Mouse (Mus musculus): ENCODE measurements around the gene Fgf8. TPM values are rescaled to one million over a fixed set of nuclear protein-coding genes. Genes with fewer than 3 reads are reported as not detected.

Fgf8 gene
- polyA plus RNA-seq, 1 experiment from 2014 or later = 0.73 TPM

DNA sequence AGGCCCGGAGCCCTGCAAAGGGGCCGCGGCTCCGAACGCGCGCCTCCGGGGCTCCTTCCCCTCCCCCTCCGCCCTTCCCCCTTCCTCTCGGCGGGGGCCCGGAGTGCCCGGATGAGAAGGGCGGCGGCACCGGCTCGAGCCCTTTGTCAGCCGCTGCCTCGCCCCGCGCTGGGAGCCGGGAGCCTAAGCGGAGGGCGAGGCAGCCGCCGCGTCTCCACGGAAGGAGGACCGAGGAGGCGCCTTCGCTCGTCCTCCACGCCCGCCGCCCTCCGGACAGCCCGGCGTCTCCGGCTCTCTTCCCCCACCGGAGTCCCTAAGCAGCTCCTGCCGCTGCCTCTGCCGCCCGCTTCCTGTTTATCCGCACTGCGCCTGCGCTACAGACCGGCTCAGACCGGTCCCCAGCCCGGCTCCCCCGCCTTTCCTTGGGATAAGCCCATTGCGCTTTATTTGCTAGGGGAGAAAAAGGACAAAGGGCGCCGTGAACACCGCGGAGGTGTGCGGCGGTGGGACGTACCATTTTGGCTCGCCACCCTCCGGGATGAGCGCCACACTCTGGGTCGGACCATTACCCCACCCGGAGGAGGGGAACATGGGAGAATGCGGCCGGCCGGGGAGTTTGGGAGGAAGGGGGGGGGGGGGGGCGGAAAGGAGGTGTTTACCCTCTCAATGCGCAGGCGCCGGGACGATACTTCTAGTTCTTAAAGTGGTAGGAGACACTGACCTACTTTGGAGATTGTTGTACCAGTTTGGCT, 40.6 kb upstream of the Fgf8 start, which contains the start of gene Mgea5:
Mgea5 (minus strand) TSS at position 657 of the 752 bp plus-strand sequence.
- Histone ChIP-seq H3K27me3 (ENCODE audit: control insufficient read depth, insufficient read depth, low read length) (no peaks in the 10 kb centered on the region), H3K27ac (ENCODE audit: low read depth, low read length) (peak within 1 kb of the TSS; percentile 95), H3K9me3 (replicated peaks; ENCODE audit: control insufficient read depth, low read length) (no peaks in the 10 kb centered on the region), H3K36me3 (ENCODE audit: control insufficient read depth, insufficient read depth, low read length) (peaks cover 5% of the 10 kb centered on the region), H3K4me3 (ENCODE audit: low read depth, low read length) (peak within 1 kb of the TSS; percentile 90), H3K4me1 (ENCODE audit: control insufficient read depth, insufficient read depth, low read length) (peaks cover 16% of the 10 kb centered on the region), H3K9ac (ENCODE audit: low read depth, low read length) (peak within 1 kb of the TSS; percentile 97), H3K4me2 (peak within 1 kb of the TSS; percentile 84)
- under 1% methylated on average over 51 of the region's 71 CpGs for WGBS (ENCODE audit: insufficient replicate concordance)
- peak; percentile 97 for ATAC-seq (replicated peaks; ENCODE audit: insufficient number of reproducible peaks, low FRiP score, low TSS enrichment)

GRCm38 (mm10) chr19:45782315-45783001, 39.7 kb upstream of the Fgf8 start:
- H3K9ac ChIP-seq (ENCODE audit: low read depth, low read length) = peak overlapping the region; percentile 97
- H3K4me3 ChIP-seq (ENCODE audit: low read depth, low read length) = peak overlapping the region; percentile 90
- WGBS (ENCODE audit: insufficient replicate concordance) = under 1% methylated on average over 32 of the region's 36 CpGs
- ATAC-seq (replicated peaks; ENCODE audit: insufficient number of reproducible peaks, low FRiP score, low TSS enrichment) = peak; percentile 50
- H3K36me3 ChIP-seq (ENCODE audit: control insufficient read depth, insufficient read depth, low read length) = peaks cover 9% of the 10 kb centered on the region
- H3K4me1 ChIP-seq (ENCODE audit: control insufficient read depth, insufficient read depth, low read length) = peaks cover 16% of the 10 kb centered on the region
- no peaks in the 10 kb centered on the region for H3K9me3 ChIP-seq (replicated peaks; ENCODE audit: control insufficient read depth, low read length)
- H3K4me2 ChIP-seq = peak overlapping the region; percentile 68
- no peaks in the 10 kb centered on the region for H3K27me3 ChIP-seq (ENCODE audit: control insufficient read depth, insufficient read depth, low read length)
- H3K27ac ChIP-seq (ENCODE audit: low read depth, low read length) = peak overlapping the region; percentile 95

DNA sequence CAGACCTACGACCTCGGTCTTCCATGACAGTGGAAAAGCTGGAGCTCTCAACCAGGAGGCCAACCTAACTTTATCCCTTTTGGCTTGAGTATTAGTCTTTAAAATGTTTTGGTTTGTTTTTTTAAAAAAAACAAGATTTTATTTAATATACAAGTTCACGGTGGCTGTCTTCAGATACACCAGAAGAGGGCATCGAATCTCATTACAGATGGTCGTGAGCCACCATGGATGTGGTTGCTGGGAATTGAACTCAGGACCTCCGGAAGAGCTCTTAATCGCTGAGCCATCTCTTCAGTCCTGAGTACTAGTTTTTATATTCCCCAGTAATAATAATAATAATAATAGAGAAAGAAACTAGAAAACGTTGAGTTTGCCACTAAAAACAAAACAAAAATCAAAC, 39.0 kb upstream of the Fgf8 start:
- Histone ChIP-seq H3K27ac (ENCODE audit: low read depth, low read length) (no peak overlapping the region), H3K4me3 (ENCODE audit: low read depth, low read length) (peak overlapping the region; percentile 90), H3K36me3 (ENCODE audit: control insufficient read depth, insufficient read depth, low read length) (peaks cover 12% of the 10 kb centered on the region), H3K27me3 (ENCODE audit: control insufficient read depth, insufficient read depth, low read length) (no peaks in the 10 kb centered on the region), H3K4me1 (ENCODE audit: control insufficient read depth, insufficient read depth, low read length) (peaks cover 16% of the 10 kb centered on the region), H3K9me3 (replicated peaks; ENCODE audit: control insufficient read depth, low read length) (no peaks in the 10 kb centered on the region), H3K9ac (ENCODE audit: low read depth, low read length) (0 out of 2 replicates have a peak overlapping the region, but pooled peaks have one; percentile 10), H3K4me2 (peak overlapping the region; percentile 68)
- WGBS (ENCODE audit: insufficient replicate concordance) = 66% methylated on average over 8 of the region's 8 CpGs
- no peak for ATAC-seq (replicated peaks; ENCODE audit: insufficient number of reproducible peaks, low FRiP score, low TSS enrichment)

GRCm38 (mm10) chr19:45780350-45780915, 37.7 kb upstream of the Fgf8 start:
- no peaks in the 10 kb centered on the region for H3K9me3 ChIP-seq (replicated peaks; ENCODE audit: control insufficient read depth, low read length)
- no peak overlapping the region for H3K27ac ChIP-seq (ENCODE audit: low read depth, low read length)
- 0 out of 2 replicates have a peak overlapping the region, but pooled peaks have one; percentile 4 for H3K9ac ChIP-seq (ENCODE audit: low read depth, low read length)
- no peak for ATAC-seq (replicated peaks; ENCODE audit: insufficient number of reproducible peaks, low FRiP score, low TSS enrichment)
- H3K4me2 ChIP-seq = peak overlapping the region; percentile 68
- peaks cover 20% of the 10 kb centered on the region for H3K36me3 ChIP-seq (ENCODE audit: control insufficient read depth, insufficient read depth, low read length)
- no peaks in the 10 kb centered on the region for H3K27me3 ChIP-seq (ENCODE audit: control insufficient read depth, insufficient read depth, low read length)
- H3K4me1 ChIP-seq (ENCODE audit: control insufficient read depth, insufficient read depth, low read length) = peaks cover 16% of the 10 kb centered on the region
- WGBS (ENCODE audit: insufficient replicate concordance) = 80% methylated on average over 13 of the region's 13 CpGs
- H3K4me3 ChIP-seq (ENCODE audit: low read depth, low read length) = peak overlapping the region; percentile 90; the same call in 1 of the 2 replicates

- WGBS (ENCODE audit: insufficient replicate concordance) = 82% methylated on average over 2 of the region's 2 CpGs
- Histone ChIP-seq H3K9ac (ENCODE audit: low read depth, low read length) (no peak overlapping the region), H3K4me1 (ENCODE audit: control insufficient read depth, insufficient read depth, low read length) (peaks cover 1% of the 10 kb centered on the region; the same call in 1 of the 2 replicates), H3K27me3 (ENCODE audit: control insufficient read depth, insufficient read depth, low read length) (no peaks in the 10 kb centered on the region), H3K27ac (ENCODE audit: low read depth, low read length) (no peak overlapping the region), H3K36me3 (ENCODE audit: control insufficient read depth, insufficient read depth, low read length) (peaks cover 51% of the 10 kb centered on the region), H3K4me3 (ENCODE audit: low read depth, low read length) (no peak overlapping the region), H3K9me3 (replicated peaks; ENCODE audit: control insufficient read depth, low read length) (no peaks in the 10 kb centered on the region), H3K4me2 (no peak overlapping the region)
- ATAC-seq (replicated peaks; ENCODE audit: insufficient number of reproducible peaks, low FRiP score, low TSS enrichment) = no peak
Observed at GRCm38 (mm10) chr19:45775486-45775885, 32.8 kb upstream of the Fgf8 start.

DNA sequence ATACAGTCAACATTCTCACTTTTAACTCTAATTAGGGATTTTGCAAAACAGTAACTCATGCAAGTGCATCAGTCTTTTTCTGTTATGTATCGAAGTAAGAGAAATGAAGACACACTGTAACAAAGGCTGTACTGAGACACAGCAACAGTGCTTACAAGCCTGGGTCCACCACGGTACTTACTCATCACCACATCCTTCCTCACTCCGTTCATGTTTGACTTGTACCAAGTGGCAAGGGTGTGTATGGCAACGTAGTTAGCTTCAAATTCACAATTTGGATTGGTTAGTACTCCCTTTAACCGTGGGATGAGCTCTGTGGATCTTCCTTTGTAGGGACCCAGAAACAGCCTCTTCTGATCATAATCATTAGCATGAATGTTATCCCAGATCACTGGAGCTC, 28.8 kb upstream of the Fgf8 start:
- no peak overlapping the region for H3K4me3 ChIP-seq (ENCODE audit: low read depth, low read length)
- no peaks in the 10 kb centered on the region for H3K4me1 ChIP-seq (ENCODE audit: control insufficient read depth, insufficient read depth, low read length)
- ATAC-seq (replicated peaks; ENCODE audit: insufficient number of reproducible peaks, low FRiP score, low TSS enrichment) = no peak
- peaks cover 59% of the 10 kb centered on the region for H3K36me3 ChIP-seq (ENCODE audit: control insufficient read depth, insufficient read depth, low read length)
- no peaks in the 10 kb centered on the region for H3K27me3 ChIP-seq (ENCODE audit: control insufficient read depth, insufficient read depth, low read length)
- no peak overlapping the region for H3K27ac ChIP-seq (ENCODE audit: low read depth, low read length)
- no peaks in the 10 kb centered on the region for H3K9me3 ChIP-seq (replicated peaks; ENCODE audit: control insufficient read depth, low read length)
- WGBS (ENCODE audit: insufficient replicate concordance) = 90% methylated on average over 5 of the region's 5 CpGs
- no peak overlapping the region for H3K9ac ChIP-seq (ENCODE audit: low read depth, low read length)
- H3K4me2 ChIP-seq = no peak overlapping the region

- Histone ChIP-seq H3K27ac (ENCODE audit: low read depth, low read length) (no peak overlapping the region), H3K36me3 (ENCODE audit: control insufficient read depth, insufficient read depth, low read length) (peaks cover 61% of the 10 kb centered on the region), H3K9ac (ENCODE audit: low read depth, low read length) (no peak overlapping the region), H3K9me3 (replicated peaks; ENCODE audit: control insufficient read depth, low read length) (no peaks in the 10 kb centered on the region), H3K27me3 (ENCODE audit: control insufficient read depth, insufficient read depth, low read length) (no peaks in the 10 kb centered on the region), H3K4me1 (ENCODE audit: control insufficient read depth, insufficient read depth, low read length) (no peaks in the 10 kb centered on the region), H3K4me2 (no peak overlapping the region), H3K4me3 (ENCODE audit: low read depth, low read length) (no peak overlapping the region)
- ATAC-seq (replicated peaks; ENCODE audit: insufficient number of reproducible peaks, low FRiP score, low TSS enrichment) = no peak
- 72% methylated on average over 3 of the region's 3 CpGs for WGBS (ENCODE audit: insufficient replicate concordance)
Observed at GRCm38 (mm10) chr19:45760810-45761209, 18.1 kb upstream of the Fgf8 start.

GRCm38 (mm10) chr19:45758671-45759070, 16.0 kb upstream of the Fgf8 start:
- H3K36me3 ChIP-seq (ENCODE audit: control insufficient read depth, insufficient read depth, low read length) = peaks cover 63% of the 10 kb centered on the region
- no peaks in the 10 kb centered on the region for H3K4me1 ChIP-seq (ENCODE audit: control insufficient read depth, insufficient read depth, low read length)
- no peak overlapping the region for H3K4me3 ChIP-seq (ENCODE audit: low read depth, low read length)
- no peak overlapping the region for H3K27ac ChIP-seq (ENCODE audit: low read depth, low read length)
- H3K27me3 ChIP-seq (ENCODE audit: control insufficient read depth, insufficient read depth, low read length) = no peaks in the 10 kb centered on the region
- no peak for ATAC-seq (replicated peaks; ENCODE audit: insufficient number of reproducible peaks, low FRiP score, low TSS enrichment)
- no peaks in the 10 kb centered on the region for H3K9me3 ChIP-seq (replicated peaks; ENCODE audit: control insufficient read depth, low read length)
- H3K9ac ChIP-seq (ENCODE audit: low read depth, low read length) = no peak overlapping the region
- WGBS (ENCODE audit: insufficient replicate concordance) = 92% methylated on average over 5 of the region's 5 CpGs
- no peak overlapping the region for H3K4me2 ChIP-seq
